Mouse (Mus musculus): ENCODE results near the gene Kif27.
"Not testable (repeated sequence)": the region's sequence is repeated elsewhere in the genome, so short reads cannot be mapped to it uniquely, and the experiment has no call there.

Gene Kif27

DNA sequence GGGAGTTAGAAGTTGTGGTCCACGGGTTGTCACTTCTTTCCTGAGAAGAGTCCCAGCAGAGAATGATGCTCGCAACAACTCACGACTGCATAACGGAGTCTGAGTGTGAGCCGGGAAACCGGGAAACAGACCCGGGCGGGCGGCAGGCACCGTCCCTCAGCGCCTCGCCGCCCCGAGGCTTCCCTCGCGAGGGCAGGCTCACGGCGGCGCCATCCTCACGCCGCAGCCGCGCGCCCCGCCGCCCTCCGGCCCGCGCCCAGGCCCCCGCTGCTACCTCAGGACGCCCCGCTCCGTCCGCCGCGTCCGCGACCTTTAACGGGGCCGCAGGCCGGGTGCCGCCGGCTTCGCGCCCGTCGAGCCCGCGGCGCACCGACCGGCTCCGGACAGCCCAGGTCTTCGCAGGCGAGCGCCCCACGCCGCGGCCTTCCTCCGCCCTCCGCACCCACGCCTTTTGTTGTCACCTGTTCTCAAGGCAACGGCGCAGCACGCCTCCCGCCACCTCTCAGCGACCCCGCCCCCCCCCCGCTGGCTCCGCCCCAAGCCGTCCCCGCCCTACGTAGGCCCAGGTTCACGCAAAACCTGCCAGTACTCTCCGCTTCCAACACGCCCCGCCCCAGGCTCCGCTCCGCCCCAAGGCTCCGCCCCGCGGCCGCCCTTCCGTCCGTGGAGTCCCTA, at the start of gene Kif27:
Gene Kif27 (minus strand): TSS at position 494 of the 675 bp plus-strand sequence.
- DNase-seq (ENCODE audit: low spot score) = peak; percentile 74

DNA sequence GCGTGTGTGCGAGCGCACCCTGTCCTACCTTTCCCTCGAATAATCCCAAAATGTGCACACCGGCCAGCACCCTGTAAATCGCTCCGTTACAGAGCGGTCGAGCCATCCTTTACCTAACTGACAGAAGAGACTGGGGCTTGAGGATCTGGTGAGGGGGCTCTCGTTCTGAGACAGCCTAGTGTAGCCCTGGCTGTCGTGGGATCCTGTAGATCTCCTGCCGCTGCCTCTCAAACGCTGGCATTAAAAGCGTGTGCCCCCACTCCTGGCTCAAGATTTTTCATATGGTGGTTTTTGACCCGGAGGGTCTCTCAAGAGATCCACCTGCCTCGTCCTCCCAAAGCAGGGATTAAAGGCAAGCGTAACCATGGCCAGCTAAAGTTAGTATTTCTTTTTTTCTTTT, 44.3 kb upstream of the Kif27 start, which contains the start of gene Hnrnpk:
Gene Hnrnpk (minus strand): TSS at position 101 of the 400 bp plus-strand sequence.
- not testable (repeated sequence) for DNase-seq (ENCODE audit: low spot score)

DNA sequence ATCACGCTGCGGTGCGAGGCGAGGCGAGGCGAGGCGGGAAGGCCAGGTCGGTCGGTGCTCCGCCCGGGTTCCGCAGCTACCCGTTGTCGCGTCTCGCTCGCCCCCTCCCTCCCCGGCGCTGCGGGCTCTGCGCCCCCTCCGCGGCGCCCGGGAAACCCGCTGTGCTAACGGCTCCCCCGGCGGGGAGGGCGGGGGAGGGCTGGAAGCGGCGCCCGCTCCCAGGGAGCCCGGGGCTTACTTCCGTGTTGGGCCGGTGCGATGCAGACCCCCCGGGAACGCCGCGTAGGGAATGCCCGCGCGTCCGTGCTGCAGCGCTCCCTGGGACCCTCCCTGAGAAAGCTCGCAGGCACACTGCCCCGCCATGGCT, 43.8 kb upstream of the Kif27 start:
- DNase-seq (ENCODE audit: low spot score) = no peak

DNA sequence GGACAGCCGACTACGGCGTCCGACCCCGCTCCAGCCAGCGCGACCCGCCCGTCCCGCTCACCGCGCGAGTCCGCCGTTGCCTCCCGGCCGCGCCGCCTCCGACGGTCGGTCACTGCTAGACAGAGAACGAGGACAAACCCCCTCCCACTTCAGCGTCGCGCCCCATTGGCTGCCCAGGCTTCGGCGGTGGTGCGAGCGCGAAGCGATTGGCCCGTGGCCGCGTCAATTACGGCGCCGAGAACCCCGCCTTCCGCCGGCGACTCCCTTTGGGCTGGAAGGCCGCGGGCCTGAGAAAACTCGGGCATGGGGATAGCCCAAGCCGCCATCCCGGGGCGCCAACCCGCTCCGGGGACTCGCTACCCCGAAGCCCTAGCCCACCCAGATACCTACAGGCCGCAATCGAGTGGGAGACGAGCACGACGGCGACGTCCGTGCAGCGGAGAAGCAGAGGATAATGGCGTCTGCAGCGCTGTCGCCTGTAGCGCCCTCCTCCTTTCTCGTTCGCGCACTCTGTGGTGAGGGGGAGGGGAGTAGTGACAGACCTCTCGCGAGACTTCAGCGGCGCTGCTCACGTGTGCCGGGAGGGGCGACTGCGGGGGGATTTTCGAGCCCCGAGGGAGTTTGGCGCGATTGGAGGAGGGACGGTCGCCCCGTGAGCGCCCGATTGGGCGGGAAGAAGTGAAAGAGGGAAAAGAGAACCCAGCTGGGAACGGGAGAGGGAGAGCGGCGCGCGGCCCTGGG, 43.3 kb upstream of the Kif27 start, which contains the start of gene Rmi1:
Gene Rmi1 (plus strand): TSS at position 246 of the 741 bp plus-strand sequence.
- DNase-seq (ENCODE audit: low spot score) = peak; percentile 94

DNA sequence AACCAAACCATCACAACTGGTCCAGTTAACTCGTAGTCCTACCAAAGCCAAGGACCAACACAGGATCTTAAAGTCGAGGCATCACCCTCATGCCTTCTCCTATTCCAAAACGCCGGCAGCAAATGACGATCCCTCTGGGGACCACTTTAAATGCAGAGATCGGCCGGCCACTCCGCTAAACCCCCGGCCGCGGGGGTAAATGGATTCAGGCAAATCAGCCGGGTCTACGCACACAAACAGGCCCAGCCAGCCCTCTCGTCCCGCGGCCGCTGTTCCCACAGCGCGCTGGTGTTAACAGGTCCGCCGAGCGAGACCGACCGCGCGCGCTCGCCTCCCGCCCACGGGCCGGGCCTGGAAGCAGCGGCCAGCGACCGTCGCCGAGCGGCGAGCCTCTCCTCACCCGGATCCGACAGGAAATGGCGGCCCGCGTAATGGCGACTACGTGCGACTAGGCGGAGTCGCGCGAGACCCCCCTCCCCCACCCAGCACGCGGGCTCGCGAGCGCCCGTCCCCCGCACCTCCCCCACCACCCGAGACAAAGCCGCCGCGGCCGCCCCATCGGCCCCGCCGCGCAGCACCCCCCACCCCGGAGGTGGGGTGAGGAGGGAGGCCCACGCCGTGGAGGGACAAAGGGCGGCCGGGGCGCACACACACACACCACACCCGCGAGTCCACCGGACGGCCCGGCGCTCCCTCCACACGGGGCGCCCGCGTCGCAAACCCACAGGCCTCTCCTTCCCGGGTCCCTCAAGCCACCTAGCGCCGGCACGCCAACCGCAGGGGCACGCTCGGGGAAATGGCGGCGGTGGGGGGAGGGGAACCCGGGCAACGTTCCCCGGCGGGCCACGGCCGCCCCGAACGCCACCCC, 42.4 kb upstream of the Kif27 start:
- DNase-seq (ENCODE audit: low spot score) = peak; percentile 51

DNA sequence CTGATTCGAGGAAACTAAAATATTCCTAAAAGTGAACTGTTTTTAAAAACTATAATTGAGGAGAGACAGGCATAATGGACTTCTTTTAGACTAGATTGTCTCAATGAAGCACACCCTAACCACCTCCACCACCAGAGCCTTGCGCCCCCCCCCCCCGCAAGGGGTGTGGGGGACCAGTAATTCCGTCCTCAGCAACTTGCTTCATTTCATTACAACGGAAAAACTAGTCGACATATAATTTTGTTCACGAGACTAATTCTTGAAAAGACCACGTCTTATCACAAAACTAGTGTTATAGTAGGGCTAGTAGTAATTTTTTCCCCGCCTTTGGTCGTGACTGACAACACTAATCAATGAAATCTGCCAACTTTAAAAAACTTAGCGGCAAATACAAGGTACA, 41.7 kb upstream of the Kif27 start:
- DNase-seq (ENCODE audit: low spot score) = no peak

DNA sequence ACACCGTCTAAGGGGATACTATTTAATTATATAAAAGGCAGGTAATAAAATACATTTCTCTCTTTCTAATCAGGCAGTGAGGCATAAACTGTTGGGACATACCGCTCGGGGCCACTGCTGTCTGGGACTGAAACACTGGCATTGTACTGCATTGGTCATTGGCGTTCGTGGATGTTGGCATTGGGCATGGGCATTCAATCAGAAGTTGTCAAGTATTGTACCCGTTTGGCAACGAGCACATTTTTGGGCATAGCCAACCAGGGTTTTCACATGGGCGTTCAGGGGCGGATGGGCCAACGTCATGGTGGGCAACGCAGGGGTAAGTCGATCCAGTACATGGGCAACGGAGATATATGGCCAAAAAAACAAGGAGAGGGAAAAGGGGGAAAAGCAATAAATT, 38.7 kb upstream of the Kif27 start:
- no peak for DNase-seq (ENCODE audit: low spot score)

DNA sequence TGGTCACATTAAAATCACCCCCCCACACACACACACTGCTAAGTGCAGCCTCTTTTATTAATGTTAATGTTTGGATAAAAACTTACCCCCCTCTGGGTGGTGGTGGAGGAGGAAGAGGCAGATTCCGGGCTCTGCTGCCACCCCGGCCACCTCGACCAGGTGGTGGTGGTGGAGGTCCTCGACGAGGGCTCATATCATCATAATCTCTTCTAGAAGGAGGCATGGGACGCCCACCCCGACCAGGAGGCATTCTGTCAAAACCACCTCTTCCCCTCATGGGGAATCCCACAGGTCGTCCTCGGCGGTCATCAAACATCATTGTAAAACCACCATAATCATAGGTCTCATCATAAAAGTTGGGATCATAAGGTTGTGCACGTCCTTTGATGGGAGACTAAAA, 35.5 kb upstream of the Kif27 start:
- DNase-seq (ENCODE audit: low spot score) = not testable (repeated sequence)

DNA sequence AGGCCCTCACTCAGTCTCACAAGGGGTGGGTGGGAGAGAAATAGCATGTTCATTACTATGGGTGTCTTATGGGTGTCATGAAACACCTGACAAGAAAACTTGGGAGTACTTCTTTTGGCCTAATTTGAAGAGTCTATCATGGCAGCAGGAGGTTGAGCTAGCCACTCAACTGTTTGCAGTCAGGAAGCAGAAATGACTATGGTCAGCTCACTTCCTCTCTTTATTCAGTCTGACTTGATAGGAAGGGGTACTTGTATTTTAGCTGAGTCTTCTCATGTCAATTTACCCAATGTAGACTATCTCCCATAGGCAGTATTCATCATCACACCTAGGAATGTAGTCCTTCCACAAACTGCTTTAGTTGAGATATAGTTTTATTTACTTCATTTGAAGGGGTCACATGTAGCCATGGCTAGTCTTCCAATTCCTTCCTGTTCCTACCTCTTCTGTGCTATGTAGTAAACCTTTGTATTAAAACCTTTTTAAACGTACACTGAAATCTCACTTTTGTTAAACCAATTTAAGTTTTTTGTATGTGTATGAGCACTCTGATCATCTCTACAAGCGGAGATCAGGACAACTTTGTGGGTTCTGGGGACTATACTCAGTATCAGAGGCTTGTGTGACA, 30.5 kb upstream of the Kif27 start:
- DNase-seq (ENCODE audit: low spot score) = no peak

DNA sequence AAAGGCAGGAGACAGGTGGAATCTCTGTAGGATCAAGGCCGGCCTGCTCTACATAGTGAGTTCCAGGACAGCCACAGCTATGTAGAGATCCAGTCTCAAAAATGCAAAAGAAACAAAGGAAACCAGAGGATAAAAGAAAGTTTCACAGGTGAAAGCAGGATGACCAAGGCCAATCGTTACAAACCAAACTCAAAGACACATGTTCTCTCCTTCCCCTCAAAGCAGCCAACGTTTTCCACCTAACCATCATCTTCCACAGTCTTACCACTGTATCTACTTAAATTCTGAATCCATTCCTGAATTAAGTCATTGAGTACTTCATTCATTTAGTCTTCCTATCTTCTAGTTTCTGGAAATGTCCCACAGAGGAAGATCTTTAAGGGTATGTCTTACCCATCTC, 29.5 kb upstream of the Kif27 start:
- DNase-seq (ENCODE audit: low spot score) = no peak

DNA sequence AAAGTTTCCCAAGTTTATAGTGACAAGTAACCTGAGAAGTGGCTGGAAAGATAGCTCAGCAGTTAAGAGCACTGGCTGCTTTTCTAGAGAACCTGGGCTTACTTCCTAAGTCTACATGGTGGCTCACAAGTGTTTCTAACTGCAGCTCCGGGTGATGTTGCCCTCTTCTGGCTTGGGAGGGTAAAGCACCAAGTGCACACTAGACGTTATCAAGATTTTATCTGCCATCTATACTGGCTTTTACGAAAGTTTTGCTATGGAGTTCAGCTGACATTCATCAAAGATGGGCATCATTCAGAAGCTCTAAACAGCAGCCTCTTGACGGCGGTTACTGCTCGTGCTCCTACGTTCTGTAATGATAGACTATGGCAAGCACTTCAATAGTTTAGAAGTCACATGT, 29.0 kb upstream of the Kif27 start:
- DNase-seq (ENCODE audit: low spot score) = peak; percentile 11

DNA sequence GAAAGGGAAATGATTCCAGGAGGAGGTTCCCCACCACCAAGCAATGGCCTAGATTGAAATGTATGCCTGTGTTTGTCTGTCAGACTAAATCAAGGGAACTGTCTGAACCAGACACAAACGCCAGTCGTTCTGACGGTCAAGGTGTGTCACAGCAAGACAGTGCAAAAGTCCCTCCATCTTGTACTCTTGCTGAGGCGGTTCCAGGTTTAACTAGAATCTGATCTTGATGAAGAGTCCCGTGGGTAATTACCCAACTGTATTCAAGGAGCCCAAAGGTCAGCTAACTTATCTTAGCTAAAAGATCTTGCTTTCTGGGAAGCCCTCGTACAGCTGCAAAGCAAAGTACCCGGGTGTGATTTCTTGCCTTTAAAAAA, 26.6 kb upstream of the Kif27 start:
- no peak for DNase-seq (ENCODE audit: low spot score)

DNA sequence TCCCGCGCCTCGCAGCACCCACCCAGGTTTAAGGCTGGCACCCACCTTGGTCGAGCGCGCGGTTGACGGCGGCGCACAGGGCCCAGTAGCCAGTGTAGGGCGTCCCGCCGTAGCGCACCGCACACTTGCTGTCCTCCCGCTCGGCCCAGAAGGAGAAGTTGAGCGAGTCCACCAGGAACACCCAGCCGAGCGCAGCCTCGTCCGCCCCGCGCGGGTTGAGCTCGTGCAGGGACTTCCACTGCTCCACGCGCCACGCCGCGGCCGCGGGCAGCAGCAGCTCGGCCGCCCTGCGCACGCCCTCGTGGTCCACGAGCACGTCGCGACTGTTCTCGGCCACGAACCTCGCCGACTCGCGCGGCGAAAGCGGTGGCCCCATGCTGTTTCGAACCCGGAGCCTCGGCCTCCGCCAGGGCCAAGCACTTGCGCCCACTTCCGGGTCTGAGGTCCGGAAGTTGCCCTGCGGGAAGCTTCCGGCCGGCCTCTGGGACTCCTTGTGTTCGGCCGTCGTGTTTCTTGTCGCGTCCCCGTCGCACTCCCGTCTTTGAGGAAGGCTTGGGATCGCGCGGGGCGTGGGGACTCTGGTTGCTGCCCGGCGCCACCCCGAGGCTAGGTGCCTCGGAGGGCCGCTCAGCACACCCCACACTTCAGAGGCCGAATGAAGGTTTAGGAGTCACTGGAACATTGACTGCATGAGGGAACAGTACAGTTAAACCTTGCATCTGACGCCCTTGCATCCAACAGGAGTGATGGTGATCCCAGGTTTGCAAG, 26.0 kb upstream of the Kif27 start, which contains the start of gene 2210016F16Rik:
Gene 2210016F16Rik (minus strand): TSS at position 447 of the 768 bp plus-strand sequence.
- DNase-seq (ENCODE audit: low spot score) = peak; percentile 33

DNA sequence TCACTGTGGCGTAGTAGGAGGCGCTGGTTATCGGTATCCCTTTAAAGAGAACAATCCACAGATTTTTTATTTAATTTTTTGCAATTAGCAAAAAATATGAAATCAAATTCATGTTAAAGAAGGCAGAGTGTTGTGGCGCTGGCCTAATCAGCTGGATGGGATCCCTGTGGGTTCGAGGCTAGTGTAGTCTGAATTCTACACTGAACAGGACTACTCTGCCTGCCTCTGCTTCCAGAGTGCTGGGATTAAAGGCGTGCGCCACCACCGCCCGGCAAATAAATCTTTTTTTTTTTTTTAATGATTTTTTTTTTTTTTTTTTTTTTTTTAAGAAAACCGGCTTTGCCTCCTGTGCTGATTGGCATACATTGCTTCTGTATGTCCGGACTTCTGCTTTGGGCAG, 25.4 kb upstream of the Kif27 start:
- DNase-seq (ENCODE audit: low spot score) = no peak

DNA sequence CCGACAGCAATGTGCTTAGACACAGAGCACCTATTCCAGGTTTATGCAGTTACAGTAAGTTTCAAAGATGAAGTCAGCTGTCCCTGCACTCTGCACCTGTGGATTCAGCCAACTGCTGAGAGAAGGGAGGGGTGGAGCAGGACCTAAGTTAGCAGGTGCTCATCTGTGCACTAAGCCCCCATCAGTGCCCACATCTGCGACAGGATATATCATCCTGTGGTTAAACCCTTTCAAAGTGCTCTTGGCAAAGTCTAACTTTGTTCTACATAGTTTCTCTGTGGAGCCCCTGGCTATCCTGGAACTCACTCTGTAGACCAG, 14.2 kb upstream of the Kif27 start:
- no peak for DNase-seq (ENCODE audit: low spot score)

DNA sequence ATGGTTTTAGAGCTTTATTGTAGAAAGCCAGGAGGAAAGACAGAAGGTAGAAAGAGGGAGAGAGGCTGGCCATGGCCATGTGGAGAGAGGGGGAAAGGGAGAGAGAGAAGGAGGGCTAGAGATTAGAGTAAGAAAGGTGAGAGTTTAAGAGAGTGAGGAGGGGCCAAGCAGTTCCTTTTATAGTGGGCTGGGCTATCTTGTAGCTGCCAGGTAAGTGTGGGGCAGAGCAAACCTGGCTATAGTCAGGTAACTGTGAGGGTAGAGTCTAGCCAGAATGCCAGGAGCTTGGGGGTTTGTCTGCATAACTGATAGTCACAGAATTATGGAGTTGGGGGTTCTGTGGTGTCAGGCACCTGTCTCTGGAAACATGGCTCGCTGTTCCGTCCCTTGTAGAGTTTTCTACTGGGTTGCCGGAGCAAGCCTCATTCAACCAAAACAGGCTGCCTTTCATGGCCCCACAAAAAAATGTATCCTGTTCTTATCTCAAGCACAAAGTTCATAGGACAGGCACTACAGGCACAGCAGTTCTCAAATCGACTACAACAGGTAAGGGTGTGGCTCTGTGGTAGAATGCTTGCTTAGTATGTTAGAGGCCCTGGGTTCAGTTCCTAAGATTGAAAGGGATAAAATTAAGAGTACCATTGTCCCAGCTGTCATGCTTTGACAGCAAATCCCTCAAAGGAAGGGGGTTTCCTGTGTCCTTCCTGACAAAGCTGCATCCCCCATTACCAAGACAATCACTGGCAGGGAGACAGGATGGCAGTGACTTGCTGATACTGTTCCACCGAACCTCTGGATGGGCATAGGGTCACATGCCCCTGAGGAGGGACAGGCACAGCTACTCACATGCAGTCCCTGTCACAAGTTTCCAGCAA, 13.6 kb upstream of the Kif27 start:
- no peak for DNase-seq (ENCODE audit: low spot score)

DNA sequence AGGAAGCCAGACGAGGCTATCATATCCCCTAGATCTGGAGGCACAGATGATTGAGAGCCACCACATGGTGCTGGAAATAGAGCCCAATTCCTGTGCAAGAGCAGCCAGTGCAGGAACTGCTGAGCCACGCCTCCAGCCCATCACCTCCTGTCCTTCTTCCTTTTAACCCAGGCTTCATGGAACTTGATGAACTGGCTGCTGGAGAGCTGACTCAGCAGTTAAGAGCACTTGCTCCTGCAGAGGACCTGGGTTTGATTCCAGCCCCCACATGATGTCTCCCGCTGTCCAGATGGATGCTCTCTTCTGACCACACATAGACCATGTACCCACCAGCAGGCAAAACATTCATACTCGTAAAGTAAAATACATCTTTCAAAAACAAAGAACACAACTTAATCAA, 9.9 kb upstream of the Kif27 start:
- DNase-seq (ENCODE audit: low spot score) = no peak

DNA sequence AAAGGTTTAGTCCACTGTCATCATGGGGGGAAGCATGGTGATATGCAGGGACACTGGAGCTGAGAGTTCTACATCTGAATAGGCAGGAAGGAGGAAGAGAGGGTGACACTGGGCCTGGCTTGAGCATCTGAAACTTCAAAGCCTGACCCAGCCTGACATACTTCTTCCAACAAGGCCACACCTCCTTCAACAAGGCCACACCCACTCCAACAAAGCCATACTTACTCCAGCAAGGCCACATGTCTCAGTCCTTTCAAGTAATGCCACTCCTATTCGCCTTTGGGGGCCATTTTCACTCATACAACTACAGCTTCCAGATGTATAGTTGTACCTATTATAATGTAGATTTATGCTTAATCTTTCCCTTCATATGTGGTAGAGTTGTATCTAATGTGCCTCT, 8.7 kb upstream of the Kif27 start:
- DNase-seq (ENCODE audit: low spot score) = no peak

DNA sequence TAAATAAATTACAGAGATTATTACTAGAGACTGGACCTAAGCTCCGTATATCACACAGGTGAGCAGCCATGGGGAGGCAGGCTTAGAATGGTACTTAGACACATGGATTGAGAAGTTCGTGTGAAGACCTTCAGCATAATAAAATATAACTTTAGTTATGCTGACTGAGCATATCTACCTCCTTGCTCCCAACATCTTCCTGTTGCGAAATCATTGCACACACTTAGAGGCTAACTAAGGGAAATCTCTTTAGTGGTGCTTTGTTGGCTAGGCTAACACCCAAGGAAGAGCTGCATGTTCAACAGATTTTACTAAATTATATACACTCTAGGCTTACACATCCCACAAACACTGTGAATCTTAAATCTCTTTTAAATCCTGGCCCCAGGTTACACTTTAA, 7.5 kb upstream of the Kif27 start:
- DNase-seq (ENCODE audit: low spot score) = no peak

DNA sequence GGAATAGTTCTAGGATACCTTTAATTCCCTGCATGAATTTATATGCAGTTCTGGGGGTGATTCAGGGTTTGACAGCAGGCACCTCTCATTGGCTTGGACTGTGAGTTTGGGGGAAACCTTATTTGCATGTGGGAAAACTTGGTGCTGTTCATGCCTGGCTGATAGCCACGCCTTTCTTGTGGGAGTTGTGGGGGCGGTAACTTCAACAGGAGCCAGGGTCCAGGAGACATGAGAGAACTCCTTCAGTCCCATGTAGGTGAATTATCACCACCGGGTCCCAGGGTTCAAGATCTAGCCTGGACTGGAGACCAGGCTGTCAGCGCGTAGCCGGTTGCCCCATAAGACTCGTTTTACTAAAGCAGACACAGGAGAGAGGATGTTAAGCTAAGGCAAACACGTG, 6.3 kb upstream of the Kif27 start:
- DNase-seq (ENCODE audit: low spot score) = not testable (repeated sequence)

Data from ovary, adult 18-20 months (tissue).